Mouse (Mus musculus) olfactory bulb, adult 2 months (tissue): ENCODE results near the gene Sept6.

Experiments
- CTCF ChIP-seq: fragments of 200-500 bp; IDR thresholded peaks from 2 replicates; pipeline ENCODE4 v1.5.1; 2012; ENCODE audit warnings: low read depth, mild to moderate bottlenecking, low read length, moderate library complexity; ENCODE audit not compliant: insufficient read depth
- POLR2A ChIP-seq: fragments of 200-500 bp; IDR thresholded peaks from 2 replicates; pipeline ENCODE4 v1.6.1; 2012; ENCODE audit warnings: mild to moderate bottlenecking, low read depth, low read length, moderate library complexity; ENCODE audit not compliant: insufficient read depth

DNA sequence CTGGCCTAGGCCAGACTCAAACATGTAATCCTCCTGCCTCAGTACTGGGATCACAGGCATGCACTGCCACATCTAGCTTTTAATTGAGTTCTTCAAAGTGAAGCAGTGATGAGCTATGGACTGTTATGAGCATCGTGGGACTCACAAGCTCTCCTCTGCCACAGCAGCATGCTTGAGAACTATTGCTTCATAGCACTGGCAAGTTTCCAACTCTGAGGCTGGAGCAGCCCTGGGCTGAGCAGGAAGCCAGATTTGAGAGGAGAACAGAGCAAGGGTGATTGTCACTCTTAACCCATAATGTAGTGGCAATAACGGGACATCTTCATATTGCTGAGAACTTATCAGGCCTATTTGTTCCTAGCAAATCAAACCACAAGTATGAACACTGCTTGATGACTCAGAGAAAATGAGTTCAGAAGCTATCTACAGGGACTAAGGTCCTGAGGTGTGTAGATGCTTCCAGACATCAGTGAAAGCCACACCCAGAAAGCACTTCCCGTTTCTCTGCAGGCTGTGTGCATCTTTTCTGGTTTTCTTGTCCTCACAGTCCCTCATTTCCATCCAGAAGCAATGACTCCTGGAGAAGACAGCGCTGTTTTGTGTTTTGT is 51.7 kb downstream of the Sept6 start:
- TF ChIP-seq CTCF = no peak
- no peak for TF ChIP-seq POLR2A
